Mouse (Mus musculus): ENCODE results near the gene Comt. TPM values are rescaled to one million over a fixed set of nuclear protein-coding genes. Genes with fewer than 3 reads are reported as not detected.

The Comt gene
- total RNA-seq, 2 experiments from 2014 or later: 44.1 to 47.3 TPM

- DNase-seq: peak; percentile 22
These were observed 37.8 kb downstream of the Comt start for GRCm38 (mm10) chr16:18388583-18389435.

- peak; percentile 8 for DNase-seq
These were observed 38.7 kb downstream of the Comt start for GRCm38 (mm10) chr16:18387704-18388582.

DNA sequence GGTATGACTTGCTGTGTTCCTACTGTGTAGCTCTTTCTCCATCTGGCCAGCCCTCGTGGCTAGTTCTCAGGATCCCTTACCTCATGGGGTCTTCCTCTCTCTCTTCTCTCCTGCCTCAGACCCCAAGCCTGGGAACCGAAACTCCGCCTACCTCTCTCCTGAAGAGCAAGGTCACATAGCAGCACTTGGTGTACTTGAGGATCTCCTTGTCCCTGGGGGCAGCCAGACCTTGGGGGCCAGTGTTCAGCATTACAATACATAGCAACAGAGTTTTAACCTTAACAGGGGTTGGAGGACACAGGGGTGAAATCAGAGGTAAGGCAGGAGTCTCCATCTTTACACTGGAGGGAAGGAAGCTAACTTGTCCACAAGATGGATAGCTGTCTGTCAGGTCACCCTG lies 39.7 kb downstream of the Comt start:
- no peak for DNase-seq

DNA sequence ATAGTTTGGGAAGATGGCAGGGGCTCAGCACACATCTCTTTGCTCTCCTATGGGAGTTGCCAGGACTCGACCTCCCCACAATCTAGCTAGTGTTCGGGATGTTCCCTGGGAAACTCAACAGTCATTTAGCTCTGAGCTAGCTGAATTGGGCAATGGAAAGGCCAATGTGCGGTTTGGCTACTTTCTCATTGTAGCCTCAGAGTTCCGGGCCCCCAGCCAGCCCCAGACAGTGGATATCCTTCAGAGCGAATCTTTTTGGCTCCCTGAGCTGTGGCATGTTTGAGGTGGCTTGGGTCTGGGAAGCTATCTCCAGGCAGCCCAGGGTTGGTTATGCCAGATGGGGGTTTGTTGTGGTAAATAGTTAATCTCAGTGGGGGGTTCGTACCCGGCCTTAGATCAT lies 40.2 kb downstream of the Comt start:
- peak; percentile 69 for DNase-seq

- no peak for DNase-seq
These were observed 41.2 kb downstream of the Comt start for GRCm38 (mm10) chr16:18385411-18385810.

DNA sequence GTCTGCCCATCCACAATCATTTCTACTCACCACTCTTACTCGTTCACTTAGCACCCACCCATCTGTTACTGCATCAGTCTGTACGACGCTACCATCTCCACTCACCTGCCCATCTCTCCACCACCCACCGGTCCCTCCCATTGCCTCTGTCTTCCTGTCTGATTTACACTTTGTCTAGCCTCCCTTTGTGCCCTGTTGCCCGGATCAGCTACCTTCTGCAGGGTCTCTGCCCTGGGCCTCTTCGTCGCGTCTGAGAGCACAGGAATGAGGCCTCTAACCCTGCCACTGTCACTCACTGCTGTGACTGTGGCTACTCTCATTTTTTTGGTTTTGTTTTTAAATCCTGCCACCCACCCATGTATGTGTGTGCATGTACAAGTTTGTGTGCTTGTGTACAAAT lies 42.0 kb downstream of the Comt start:
- no peak for DNase-seq

DNA sequence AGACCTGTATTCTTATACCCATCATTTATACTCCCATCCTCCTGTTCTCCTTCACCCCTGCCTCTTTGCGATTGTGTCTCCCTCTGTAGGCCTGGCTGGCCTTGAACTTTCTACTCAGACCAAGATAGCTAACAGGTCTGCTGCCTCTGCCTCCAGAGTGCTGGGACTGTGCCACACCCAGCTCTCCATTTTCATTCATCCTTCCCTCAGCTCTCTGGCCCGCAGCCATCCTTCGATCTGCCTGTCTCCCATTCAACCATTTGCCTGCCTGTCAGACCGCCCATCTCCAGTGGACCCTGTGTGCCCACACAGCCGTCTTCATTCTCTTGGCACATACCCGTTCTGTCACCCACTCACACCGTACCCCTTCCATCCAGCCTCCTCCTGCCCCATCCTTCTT lies 42.4 kb downstream of the Comt start:
- DNase-seq: peak; percentile 25

DNA sequence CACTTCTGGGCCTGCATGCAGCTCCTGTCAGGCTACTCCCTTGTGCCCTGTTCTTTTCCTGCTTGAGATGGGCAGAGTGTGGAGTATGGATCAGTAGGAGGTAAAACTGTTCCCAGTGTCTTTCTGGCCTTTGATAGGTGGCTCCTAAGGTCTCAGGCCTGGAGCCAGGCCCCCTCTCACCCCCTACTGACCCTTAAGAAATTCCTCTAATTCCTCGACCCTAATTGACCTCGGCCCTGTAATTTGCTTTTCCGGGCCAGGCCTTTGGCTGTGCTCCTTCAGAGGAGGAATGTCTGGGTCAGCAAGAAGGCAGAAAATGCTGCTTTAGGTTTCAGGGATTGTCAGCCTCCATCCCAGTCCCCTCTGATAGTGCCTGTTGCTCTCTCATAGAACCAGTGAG lies 42.9 kb downstream of the Comt start:
- DNase-seq: no peak

DNA sequence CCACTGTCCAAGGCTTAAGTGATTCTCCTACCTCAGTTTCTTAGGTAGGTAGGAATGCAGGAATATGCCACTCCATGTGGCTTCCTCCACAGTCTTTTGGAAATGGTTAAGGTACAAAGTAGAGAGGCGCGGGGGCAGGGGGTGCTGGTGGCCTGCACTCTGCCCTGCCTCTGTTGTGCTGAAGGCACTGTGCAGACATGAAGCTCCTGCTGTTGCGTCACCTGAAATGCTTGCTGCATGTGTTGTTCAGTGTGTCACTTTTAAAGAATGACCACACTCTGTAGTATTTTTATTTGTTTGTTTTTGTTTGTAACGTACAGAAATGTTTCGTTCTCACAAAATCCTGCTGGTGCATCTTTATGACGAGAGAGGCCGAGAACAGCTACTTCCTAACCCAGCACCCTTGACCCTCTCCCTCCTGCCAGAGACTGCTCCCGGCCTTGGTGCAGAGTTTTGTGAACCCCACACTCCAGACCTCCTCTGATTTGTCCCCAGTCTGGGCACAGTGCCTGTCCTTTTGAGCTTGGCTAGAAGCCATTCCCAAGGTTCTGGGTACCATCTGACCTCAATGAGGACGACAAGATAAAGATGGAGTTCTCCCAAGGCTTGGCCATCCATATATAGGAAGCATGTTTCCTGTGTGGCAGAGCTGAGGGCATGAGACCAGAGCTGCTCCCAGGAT lies 43.5 kb downstream of the Comt start:
- peak; percentile 8 for DNase-seq

GRCm38 (mm10) chr16:18381621-18382258 lies 44.9 kb downstream of the Comt start:
- peak; percentile 14 for DNase-seq

GRCm38 (mm10) chr16:18380495-18381063 lies 46.1 kb downstream of the Comt start:
- no peak for DNase-seq

DNA sequence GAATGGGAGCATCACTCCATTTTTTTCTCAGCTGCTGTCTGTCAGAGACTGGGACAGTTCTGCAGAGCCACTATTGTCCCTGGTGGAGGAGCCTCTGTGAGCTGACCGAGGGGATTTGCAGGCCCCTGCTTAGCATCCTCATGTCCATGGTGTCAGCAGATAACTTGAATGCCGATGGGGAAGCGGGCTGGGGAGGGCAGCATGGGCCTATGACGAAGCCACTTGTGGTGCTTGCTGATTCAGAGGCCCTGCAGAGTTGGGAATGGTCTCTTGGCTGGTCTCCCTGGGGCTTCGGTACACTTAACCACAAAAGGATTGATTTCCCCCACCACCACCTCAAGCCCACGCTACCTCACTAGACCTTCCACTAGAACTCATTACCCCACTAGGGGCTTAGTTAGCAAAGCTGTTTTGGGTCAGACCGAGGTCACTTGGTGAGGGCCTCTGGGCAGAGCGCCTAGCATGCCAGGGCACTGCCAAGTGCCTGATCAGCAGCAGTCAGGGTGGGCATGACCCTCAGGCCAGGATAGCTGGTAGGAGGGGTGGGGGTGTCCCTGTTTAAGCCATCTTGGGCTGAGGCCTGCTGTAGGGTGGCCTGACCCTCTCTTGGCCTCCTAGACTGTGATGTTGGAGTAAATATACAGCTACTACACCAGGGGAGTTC lies 47.2 kb downstream of the Comt start:
- no peak for DNase-seq

GRCm38 (mm10) chr16:18378489-18378888 lies 48.2 kb downstream of the Comt start:
- no peak for DNase-seq

DNA sequence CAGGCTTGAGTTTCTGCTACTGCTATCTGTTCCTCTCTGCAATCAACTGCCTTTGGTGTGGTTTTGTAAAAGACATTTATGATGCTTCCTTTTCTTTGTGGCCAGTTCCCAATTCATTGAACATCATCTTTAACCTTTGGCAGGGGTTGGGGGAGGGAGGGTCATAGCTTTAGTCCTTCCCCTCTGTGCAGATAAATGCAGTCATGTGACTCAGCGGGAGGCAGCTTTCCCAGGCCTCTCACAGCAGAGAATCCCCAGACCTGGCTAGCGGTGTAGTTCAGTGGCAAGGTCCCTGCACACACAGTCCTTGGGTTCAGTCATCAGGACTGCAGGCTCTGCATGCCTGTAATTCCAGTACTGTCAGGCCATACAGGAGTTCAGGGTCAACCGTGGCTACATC lies 49.4 kb downstream of the Comt start:
- no peak for DNase-seq

GRCm38 (mm10) chr16:18376297-18376954 lies 50.2 kb downstream of the Comt start:
- no peak for DNase-seq

DNA sequence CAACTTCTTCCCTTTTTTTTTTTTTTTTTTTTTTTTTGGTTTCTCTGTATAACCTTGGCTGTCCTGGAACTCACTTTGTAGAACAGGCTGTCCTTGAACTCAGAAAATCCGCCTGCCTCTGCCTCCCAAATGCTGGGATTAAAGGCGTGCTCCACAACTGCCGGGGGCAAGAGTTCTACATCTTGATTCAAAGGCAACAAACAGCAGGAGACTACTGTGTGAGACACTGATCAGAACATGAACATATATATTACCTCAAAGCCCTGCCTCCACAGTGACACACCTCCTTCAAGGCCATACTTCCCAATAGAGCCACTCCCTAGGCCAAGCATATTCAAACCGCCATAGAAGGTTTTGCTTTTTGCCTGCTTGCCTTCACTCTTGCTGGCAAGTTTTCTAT lies 53.0 kb downstream of the Comt start:
- DNase-seq: no peak

DNA sequence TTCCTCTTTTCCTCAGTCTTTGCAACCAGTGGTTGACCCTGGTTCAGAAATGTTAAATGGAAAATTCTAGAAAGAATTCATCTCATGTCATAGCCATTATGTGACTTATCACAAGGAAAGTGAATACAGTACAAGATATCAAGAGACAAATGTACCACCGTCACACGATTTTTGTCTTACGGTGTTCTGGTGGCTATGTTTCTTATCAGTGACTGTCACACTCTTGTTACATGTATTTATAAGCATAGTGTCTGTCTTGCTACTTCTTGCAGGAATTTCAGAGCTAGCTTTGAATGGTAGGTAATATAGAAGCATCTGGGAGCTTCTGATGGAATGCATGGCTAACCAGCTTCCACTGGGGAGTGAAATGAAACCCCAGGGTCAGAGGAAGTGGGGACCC lies 56.5 kb downstream of the Comt start:
- no peak for DNase-seq

- no peak for DNase-seq
These were observed 59.8 kb downstream of the Comt start for GRCm38 (mm10) chr16:18366849-18367248.

GRCm38 (mm10) chr16:18362948-18363347 lies 63.7 kb downstream of the Comt start:
- no peak for DNase-seq

- DNase-seq: no peak
These were observed 66.4 kb downstream of the Comt start for GRCm38 (mm10) chr16:18360151-18360805.
